Mouse (Mus musculus): ENCODE data around the gene Rfx1.
A peak's percentile ranks its signal among the peaks of the same experiment; 100 is the strongest.

Rfx1 gene

DNA sequence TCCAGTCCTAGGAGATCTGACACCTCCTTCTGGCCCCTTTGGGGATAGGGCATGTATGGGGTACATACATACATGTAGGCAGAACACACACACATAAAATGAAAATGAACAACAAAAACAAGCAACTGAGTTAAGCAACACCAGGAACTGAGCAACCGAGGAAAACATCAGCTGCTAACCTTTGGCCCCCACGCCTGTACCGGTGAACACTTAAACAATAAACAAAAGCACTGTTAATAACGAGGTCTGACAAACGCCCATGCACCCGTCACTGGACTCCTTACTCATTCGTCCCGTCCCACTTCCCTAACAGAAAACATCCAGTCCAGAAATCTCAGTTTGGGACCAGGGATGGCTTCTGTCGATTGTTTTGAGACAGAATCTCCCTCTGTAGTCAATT is 22.6 kb downstream of the Rfx1 start:
- DNase-seq (ENCODE audit: low spot score): peak; percentile 56

DNA sequence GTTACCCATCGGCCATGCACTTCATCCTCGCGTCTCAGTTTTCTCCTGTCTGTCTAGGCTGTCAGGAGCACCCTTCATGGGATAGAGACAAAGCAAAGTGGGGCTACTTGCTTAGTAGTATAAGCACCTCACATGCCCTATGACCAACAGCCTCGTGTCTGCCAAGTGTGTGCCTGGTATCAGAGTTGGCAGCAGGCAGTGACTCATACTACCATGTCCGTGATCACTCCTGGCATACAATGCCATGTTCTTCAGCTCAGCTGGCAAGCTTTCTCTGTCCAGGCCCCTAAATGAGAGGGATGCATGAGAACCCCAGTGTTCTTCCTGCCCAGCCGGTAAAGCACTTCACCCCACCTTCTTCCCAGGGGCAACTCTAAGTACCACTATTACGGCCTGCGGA is 24.0 kb downstream of the Rfx1 start:
- DNase-seq (ENCODE audit: low spot score): peak; percentile 69

DNA sequence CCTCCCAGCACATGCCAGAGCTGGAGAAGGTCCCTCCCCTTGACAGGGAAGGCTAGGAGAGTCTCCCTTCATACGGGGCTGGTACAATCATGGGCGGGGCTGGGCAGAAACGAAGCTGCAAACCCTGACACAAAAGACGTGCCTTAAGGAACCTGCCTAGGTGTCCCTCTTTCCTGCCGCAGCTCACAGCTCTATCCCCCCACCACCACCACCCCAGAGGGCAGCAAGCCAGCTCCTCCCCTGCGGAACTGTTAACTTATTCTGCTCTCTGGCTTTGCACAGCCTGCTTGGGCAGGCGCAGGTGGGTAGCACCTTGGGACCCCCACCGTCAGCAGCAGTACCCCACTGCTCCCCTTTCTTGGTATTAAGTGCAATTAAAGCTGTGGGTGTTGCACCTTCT is 29.4 kb downstream of the Rfx1 start:
- no peak for DNase-seq (ENCODE audit: low spot score)

DNA sequence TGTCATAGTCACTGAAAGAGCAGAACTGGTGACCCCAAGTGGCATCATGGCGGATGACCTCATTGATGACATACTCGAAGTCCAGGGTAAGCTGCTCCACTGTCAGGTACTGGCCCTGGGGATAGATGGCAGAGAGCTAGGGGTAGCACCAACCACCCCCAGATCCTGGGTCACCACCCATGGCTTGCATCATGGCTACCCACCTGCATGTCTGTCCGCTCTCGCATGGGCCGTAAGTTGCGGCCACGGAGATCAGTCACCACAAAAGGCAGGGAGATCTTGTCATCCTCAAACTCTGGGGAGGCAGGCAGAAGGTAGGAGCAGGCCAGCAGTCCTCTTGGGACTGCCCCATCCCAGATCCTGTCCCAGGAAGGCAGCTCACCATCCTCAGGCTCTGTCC is 31.7 kb downstream of the Rfx1 start:
- no peak for DNase-seq (ENCODE audit: low spot score)

DNA sequence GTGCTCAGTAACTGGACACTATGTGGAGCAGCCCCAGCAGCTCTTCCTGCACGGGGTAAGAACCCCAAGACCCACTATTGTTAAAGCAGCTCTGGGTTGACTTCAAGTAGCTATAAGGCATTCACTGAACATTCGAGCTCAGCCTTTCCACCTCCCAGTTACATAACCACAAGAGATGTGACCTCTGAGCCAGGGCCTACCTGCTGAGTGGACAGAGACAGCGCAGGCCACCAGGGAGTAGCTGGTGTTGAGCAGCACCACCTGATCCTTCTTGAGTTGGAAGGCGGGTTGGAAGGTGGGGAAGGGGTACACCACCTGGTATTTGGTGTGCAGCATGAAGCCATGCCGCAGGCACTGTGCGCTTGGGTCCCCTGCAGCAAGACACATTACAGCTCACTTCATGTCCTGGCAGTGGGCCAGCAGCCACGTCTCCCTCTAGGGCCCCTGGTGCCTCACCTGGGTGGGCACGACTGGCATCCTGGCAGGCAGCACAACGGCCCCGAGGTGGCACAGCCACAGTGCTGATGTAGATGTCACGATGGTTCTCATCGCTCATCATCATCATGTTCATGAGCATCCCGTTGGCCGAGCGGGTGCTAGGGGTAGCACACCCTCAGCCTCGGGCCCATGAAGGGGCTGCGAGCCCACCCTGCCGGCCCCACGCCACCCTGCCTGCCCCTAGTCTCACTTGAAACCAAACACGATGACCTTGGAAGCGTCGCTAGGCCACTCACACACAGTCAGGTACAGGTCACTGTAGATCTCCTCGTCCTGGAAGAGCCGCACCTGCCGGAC is 35.0 kb downstream of the Rfx1 start:
- DNase-seq (ENCODE audit: low spot score): no peak

DNA sequence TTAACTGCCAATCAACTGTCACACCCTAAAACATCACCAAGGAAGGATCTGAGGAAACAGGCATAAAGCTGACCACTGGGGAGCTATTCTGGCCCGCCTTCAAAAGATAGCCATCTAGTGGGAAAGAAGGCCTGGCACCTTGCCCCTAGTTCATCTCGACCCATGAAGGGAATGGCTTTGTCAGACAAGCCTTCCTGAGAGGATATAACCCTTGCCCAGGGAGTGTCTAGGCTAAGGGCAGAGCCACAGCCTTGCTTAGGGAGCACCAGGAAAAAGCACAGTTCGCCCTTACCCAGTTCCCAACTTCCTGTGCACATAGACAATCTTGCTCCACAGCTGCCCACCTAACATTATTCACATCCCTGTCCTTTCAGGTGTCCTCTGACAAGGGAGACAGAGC is 37.0 kb downstream of the Rfx1 start:
- peak; percentile 39 for DNase-seq (ENCODE audit: low spot score)

DNA sequence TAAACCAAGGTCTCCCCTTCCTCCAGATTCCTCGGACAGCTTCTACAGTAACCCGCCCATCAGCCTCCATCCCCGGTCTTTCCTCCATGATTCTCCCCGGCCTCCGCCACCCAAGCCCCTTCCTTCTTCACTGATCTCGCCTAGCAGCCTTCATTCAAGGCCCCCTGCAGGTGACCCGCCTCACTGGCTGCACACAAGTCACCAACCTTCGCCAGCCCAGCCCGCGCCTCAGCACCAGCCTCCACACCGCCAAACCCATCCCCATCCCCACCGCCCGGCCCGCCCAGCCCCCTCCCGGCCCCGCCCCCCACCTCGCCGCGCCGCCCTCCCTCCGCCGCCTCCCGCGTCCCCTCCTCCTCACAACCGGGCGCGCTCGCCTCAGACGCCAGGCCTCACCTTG is 37.6 kb downstream of the Rfx1 start:
- no peak for DNase-seq (ENCODE audit: low spot score)

DNA sequence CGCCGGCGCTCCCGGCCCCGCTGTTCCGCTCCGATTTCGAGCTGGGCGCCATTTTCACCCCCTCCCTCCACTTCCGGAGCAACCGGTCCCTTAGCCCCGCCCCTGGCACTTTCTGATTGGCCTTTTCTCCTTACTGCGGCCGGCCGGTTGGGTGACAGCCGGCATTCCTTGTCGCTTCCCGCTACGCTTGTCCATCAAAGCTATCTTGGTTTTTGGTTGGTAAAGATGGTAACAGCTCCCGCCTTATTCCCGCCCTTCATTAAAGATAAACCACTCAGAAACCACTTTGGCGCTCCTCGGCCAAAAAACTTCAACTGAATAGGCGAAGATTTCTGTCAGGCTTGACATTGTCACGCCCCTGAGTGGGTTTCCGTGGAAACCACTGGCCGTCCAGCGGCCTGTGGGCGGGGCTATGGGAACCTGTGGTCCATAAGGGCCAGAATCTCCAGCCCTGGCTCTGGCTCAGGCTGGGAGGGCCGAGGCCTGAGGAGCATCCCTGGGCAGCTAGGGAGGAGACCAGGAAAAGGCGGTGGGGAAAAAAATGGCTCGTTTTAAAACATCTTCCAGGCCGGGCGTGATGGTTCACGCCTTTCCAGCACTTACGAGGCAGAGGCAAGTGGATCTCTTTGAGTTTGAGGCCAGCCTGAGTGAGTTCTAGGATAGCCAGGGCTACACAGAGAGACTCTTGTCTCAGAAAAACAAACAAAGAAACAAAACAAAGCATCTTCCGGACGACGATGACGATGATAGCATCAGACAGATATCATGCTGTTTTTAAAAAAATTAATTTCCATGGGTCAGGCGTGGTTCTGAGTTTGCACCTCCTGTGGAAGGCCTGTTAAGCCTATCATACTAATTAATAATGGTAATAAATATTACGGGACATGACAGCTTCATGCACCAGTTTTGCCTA is 38.3 kb downstream of the Rfx1 start, which contains the start of gene Dcaf15:
Gene Dcaf15, minus strand, starts transcription at position 72 of the 913 bp plus-strand sequence.
- peak; percentile 100 for DNase-seq (ENCODE audit: low spot score)

DNA sequence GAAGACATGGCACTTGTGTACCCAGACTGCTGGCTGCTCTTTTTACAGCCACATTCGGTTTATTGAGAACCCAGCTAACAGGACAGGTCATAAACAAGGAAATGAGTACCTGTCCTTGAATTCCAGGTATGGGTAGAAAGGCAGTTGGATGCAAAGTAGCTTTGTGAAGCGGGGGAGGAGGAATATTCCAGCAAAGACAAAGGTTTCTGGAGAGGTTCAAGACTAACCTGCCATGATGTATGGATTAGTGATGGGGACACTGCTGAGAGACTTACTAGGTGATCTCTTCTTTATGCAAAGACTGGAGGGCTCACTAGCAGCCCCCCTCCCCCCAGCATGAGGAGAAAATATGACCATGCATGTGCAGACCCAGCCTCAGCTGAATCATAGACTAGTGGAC is 39.0 kb downstream of the Rfx1 start:
- DNase-seq (ENCODE audit: low spot score): no peak

DNA sequence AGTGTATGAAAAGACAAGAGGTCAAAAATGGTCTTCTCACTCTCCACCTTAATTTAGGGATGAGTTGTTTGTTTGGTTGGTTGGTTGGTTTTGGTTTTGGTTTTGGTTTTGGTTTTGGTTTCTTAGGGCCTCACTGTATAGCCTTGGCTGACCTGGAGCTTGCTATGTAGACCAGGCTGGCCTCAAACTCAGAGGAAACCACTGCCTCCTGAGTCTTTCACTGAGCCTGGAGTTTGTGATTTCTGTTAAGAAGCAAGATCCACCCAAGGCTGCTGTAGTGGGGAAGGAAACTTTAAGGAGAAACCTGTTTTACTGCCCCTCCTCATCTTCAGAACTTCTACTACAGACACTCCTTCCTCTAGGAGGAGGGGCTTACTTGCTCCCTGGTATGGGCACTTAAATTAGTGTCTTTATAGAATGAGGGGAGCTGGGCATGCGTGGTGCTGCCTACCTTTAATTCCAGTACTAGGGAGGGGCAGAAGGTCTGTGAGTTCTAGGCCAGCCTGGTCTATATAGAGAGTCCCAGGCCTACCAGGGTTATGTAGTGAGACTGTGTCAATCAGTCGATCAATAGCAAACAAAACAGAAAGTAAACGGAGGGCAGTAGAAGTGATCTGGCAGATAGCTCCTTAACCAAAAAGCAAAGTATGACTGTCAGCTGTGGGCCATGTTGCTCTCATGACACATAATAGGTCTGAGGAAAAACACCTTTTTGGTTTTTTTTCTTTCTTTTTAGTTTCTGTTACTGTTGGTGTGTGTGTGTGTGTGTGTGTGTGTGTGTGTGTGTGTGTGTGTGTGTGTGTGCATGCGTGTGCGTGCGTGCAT is 39.8 kb downstream of the Rfx1 start:
- no peak for DNase-seq (ENCODE audit: low spot score)

DNA sequence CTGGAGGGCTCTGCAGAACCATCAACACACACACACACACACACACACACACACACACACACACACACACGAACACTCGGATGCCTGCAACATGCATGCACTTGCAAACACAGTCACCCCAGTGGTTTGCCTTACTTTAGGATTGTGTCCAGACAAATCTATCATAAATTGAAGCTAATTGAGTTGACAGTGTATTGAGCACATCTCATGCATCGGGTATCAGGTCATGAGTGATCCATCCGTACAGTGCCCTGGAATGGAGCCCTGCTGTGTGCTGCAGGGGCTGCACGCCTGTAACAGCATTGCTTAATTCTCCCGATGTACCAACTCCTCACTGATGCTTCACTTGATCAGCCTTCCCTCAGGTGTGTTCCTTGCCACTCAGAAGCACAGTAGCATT is 49.0 kb downstream of the Rfx1 start:
- no peak for DNase-seq (ENCODE audit: low spot score)

DNA sequence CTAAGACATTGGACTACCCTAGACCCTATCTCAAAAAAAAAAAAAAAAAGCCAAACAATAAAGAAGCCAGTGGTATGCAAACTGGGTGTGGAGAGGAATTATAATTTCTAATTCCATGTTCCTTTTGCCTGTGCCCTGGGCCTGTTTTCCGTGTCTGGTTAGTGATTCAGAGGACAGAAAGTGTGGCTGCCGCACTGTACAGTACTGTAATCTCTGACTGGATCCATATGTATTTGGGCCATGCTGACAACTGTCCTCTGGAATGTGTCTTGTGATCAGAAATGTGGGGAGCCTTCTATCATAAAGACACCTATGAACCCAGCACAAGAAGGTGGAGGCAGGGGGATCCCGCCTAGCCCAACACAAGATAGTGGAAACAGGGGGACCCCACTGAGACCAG is 55.5 kb downstream of the Rfx1 start:
- DNase-seq (ENCODE audit: low spot score): no peak

DNA sequence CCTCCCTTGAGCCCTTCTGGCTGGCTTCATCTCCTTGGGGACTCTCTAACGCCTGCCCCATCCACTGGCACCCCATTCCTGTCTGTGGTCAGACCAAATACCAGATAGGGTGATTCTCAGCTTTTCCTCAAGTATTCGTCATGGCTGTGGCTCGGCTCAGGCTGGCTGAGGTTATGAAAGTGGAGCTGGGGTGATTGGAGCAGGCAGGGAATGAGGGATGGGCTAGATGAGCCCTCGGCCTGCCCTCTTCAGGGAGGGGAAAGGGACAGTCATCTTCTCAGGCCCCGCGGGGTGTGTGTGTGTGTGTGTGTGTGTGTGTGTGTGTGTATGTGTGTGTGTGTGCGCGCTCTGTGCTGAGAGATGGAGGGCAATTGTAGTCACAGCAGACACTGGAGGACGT is 59.0 kb downstream of the Rfx1 start, which contains the start of gene Podnl1:
Gene Podnl1, plus strand, starts transcription at position 334 of the 400 bp plus-strand sequence.
- DNase-seq (ENCODE audit: low spot score): peak; percentile 93

DNA sequence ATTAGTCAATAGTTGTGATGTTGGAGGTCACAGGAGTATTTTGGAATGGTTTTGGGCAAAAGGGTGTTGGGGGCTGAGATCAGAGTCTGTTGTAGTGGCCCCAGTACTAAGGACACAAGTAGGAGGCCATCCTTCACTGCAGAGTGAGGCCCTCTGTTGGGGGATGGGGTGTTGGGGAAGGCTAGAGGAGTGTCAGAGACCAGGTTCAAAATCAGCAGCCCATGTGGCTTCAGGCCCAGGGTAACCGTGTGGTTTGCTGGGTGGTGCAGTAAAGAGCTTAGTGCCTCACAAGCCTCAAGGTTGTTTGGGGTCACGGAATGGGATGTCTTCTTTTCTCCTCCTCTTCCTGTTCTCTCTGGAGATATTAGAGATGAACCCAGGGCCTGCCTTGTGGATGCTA is 60.1 kb downstream of the Rfx1 start:
- DNase-seq (ENCODE audit: low spot score): no peak

DNA sequence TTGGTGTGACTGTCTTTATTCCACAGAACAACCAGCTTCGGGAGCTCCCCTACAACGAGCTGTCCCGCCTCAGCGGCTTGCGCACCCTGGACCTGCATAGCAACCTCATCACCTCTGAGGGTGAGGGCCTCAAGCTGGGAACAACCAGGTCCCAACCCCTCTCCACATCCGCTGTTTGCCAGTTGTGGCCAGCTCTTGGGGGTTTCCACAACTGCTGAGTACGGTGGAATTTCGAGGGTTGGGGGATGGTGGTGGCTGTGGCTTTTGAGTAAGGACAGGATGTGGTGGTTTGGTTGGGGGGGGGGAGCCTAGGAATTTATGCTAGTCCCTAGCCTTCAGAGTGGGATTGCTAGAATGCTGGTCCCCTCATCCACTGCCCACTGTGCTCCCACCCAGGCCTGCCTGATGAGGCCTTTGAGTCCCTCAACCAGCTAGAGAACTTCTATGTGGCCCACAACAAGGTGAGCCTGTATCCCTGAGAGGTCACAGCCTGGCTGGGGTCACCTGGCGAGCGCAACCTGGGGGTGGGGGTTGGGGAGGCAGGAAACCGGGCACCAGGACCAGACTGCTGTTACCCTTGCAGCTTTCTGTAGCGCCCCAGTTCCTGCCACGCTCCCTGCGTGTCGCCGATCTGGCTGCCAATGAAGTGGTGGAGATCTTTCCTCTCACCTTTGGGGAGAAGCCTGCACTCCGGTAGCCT is 60.7 kb downstream of the Rfx1 start:
- no peak for DNase-seq (ENCODE audit: low spot score)

DNA sequence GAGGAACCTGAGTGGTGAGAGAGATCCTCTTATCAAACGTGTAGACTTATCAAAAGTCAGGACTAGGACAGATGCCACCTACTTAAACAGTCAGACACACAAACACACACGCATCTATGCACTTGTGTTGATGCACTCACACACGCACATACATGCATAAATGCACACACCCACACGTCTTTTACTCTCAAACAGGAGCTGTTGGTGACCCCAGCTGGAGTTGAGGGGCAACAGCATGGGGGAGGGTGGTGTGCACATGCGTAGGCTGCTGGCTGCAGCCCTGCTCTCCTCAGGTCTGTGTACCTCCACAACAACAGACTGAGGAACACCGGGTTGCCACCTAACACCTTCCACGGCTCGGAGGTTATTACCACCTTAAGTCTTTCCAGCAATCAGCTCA is 61.6 kb downstream of the Rfx1 start:
- no peak for DNase-seq (ENCODE audit: low spot score)

DNA sequence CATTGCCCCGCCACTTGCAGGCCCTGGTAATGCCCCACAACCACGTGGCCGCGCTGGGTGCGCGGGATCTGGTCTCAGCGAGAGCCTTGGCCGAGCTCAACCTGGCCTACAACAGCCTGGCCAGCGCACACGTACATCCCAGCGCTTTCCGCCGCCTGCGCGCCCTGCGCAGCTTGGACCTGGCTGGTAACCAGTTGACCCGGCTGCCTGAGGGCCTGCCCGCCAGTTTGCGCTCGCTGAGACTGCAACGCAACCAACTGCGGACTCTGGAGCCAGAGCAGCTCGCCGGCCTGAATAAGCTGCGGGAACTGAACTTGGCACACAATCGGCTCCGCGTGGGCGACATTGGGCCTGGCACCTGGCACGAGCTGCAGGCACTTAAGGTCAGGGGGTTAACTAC is 64.2 kb downstream of the Rfx1 start:
- DNase-seq (ENCODE audit: low spot score): no peak

DNA sequence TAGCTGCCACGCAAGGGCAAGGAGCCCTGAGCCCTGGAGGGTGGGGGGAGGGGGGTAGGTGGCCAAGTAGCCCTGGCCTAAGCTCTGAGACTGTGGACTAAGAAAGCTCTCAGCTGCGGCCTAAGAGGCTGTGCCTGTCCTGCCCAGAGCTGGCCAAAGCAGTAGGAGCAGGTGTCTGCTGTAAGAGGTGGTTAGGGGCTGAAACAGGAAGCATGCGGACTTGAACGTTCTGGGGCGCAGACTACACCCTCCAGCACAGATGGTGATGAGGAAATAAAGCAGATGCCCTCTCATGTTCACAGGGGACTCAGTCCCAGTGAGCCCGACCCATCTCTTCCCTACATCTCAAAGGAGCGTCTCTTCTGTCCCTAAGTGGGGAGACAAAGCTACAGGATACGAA is 65.6 kb downstream of the Rfx1 start:
- DNase-seq (ENCODE audit: low spot score): no peak

DNA sequence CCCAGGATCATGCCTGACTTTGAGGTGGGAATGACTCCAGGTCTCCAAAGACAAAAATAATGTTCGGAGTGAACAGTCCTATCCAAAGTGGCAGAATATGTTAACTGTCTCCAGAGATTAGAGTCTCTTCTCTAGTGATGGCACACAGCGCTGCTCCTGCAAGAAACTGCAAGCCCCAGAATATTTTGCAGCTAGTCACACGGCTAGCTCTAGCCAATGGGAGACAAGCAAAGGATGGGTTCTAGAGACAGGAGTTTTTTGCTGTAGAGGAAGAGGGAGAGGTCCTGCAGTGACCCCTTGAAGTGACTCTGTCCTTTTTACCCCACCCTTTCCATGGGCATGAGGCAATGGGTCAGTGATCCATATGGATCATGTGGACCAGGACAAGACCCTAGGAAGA is 71.2 kb downstream of the Rfx1 start:
- no peak for DNase-seq (ENCODE audit: low spot score)

DNA sequence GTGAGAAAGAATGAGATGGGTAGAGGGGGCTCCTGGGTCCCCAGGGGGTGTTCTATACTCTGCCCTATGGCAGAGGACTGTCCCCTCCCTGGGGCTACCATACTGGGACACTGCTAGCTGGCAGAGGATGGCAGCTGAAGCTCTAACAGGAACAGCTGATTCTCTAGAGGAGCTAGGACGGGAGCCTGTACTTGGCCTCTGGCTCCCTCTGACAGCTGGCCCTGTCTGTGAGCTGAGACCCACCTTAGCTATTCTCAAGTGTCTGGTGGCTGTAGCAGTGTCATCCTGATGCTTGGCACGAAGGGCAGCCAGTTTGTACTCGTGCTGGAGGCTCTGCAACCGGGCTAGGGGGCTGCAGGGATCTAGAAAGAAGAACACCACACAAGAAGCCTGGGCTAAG is 74.2 kb downstream of the Rfx1 start:
- DNase-seq (ENCODE audit: low spot score): no peak

DNA sequence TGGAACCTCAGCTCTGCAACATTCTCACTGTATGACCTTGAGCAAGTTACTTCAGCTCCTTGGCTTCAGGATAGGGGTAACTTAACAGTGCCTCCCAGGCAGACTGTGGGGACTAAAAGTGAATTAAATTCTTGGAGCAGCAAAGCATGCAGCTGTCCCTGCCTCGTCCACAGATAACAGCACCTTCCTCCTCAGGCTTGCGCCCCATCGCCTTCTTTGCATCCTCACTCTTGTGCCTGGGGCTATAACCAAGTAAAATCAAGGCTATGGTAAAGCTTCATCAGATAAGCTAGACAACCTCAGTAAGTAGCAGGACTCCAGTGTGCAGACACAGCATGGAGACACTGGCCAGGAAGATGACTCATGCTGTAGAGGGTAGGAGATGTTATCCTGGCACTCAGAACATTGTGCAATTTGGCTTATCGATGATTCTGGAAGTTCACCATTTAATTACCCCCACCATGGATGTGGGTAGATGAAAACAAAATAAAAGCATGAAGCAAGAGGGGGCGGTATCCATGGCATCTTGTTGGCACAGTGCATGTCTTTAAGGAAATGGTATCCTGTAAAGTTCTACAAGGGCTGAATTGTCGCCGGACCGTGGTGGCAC is 78.1 kb downstream of the Rfx1 start:
- DNase-seq (ENCODE audit: low spot score): no peak
